ENCODE assay signal across 25 mouse cellular contexts in genomic region chr7:48900408-48901167, GRCm38 (mm10). TPM values are rescaled to one million over a fixed set of nuclear protein-coding genes. Genes with fewer than 3 reads are reported as not detected.
DNase-seq lines count a peak whose midpoint lies in the region; ATAC-seq and TF ChIP-seq lines count a peak whose summit lies in the region.
"Had no signal": no experiment of that assay in that cellular context is flagged by ENCODE, and none has a peak within 500 bp of the region (broad histone marks: within the 10 kb centered on the region; RNA-seq: fewer than 3 reads in every experiment).

No protein-coding gene starts in this region.

- H3ac ChIP-seq in C2C12 (ENCODE audit: control insufficient read depth, insufficient read length, low read depth) = peak overlapping the region; percentile 8

- no peak for DNase-seq in lung, adult 2 months
- peak; percentile 37 for DNase-seq in A20 (ENCODE audit: low read depth, low spot score)
- peak; percentile 43 for DNase-seq in induced T-regulatory cell, adult 2 months (ENCODE audit: low read depth)
- DNase-seq in spleen, postnatal 4 days (ENCODE audit: low spot score in 2 of 2) = no peak
- DNase-seq in gastrocnemius, postnatal 14 days = no peak
- DNase-seq: adrenal gland, adult 2 months; cerebellum, adult 11-12 months; cerebellum, postnatal 14 days; forebrain, postnatal 0 days; kidney, adult 8-10 months; kidney, postnatal 10 days; liver; lung, postnatal 36 days had no signal

- WGBS in lung, embryonic 15.5 days = 61% methylated on average over 8 of the region's 8 CpGs
- WGBS in lung, adult 2 months = 68% methylated on average over 8 of the region's 8 CpGs

- H3K27ac ChIP-seq in lung, embryonic 15.5 days = peak overlapping the region; percentile 11; the same call in 1 of the 2 replicates
- H3K27ac ChIP-seq: forebrain, embryonic 10.5 days; hindbrain, embryonic 13.5 days; intestine, embryonic 15.5 days; left cerebral cortex, adult 2 months; liver, embryonic 15.5 days; neural tube, embryonic 15.5 days; stomach, postnatal 0 days had no signal

- peaks cover 7% of the 10 kb centered on the region for H3K4me1 ChIP-seq in lung, embryonic 15.5 days
- H3K4me1 ChIP-seq in lung, adult 2 months (ENCODE audit: control insufficient read depth, insufficient read depth, low read length) = peaks cover 14% of the 10 kb centered on the region; the same call in 1 of the 2 replicates
- H3K4me1 ChIP-seq: intestine, embryonic 15.5 days; liver, embryonic 15.5 days had no signal

- H3K9me3 ChIP-seq in lung, embryonic 15.5 days = no peaks in the 10 kb centered on the region
- H3K9me3 ChIP-seq: forebrain, embryonic 10.5 days; hindbrain, embryonic 13.5 days; intestine, embryonic 15.5 days; liver, embryonic 15.5 days; neural tube, embryonic 15.5 days had no signal

- H3K79me2 ChIP-seq in C2C12 (ENCODE audit: control insufficient read depth, insufficient read depth) = no peaks in the 10 kb centered on the region

- H3K27me3 ChIP-seq in lung, embryonic 15.5 days = no peaks in the 10 kb centered on the region
- H3K27me3 ChIP-seq in C2C12 (ENCODE audit: control insufficient read depth, insufficient read depth, insufficient read length) = no peaks in the 10 kb centered on the region
- H3K27me3 ChIP-seq: intestine, embryonic 15.5 days had no signal

- no peak for TF ChIP-seq POLR2A in lung, adult 2 months (IDR thresholded peaks at IDR 0.05; ENCODE audit: borderline replicate concordance, extremely low read depth, low read depth, low read length)

- no peak overlapping the region for H3K4me2 ChIP-seq in lung, embryonic 15.5 days
- H3K4me2 ChIP-seq: hindbrain, embryonic 13.5 days; intestine, embryonic 15.5 days; liver, embryonic 15.5 days; midbrain, embryonic 11.5 days; neural tube, embryonic 15.5 days had no signal

- H3K9ac ChIP-seq in lung, embryonic 15.5 days = no peak overlapping the region
- H3K9ac ChIP-seq: forebrain, postnatal 0 days; hindbrain, embryonic 13.5 days; intestine, embryonic 15.5 days; liver, embryonic 15.5 days; neural tube, embryonic 15.5 days had no signal

- H3K4me3 ChIP-seq in lung, embryonic 15.5 days = no peak overlapping the region
- H3K4me3 ChIP-seq in lung, adult 2 months (replicated peaks; ENCODE audit: extremely low read depth, low read depth, low read length) = no peak overlapping the region
- no peak overlapping the region for H3K4me3 ChIP-seq in C2C12 (ENCODE audit: insufficient read depth, poor library complexity, severe bottlenecking)
- H3K4me3 ChIP-seq: forebrain, embryonic 10.5 days; hindbrain, embryonic 13.5 days; intestine, embryonic 15.5 days; left cerebral cortex, adult 2 months; liver, embryonic 15.5 days; neural tube, embryonic 15.5 days had no signal

- intact Hi-C loops in gastrocnemius, postnatal 14 days (cut with DNase I; ENCODE audit: low total_unique reads) = no loop called here

- ATAC-seq in lung, embryonic 15.5 days (ENCODE audit: borderline replicate concordance, extremely low read depth, low FRiP score, low TSS enrichment) = no peak
- ATAC-seq: forebrain, postnatal 0 days; intestine, embryonic 15.5 days had no signal

- H3K79me3 ChIP-seq in C2C12 (ENCODE audit: low read depth) = no peaks in the 10 kb centered on the region

- H3K36me3 ChIP-seq in lung, embryonic 15.5 days = no peaks in the 10 kb centered on the region
- H3K36me3 ChIP-seq in C2C12 (ENCODE audit: control insufficient read depth, insufficient read depth) = no peaks in the 10 kb centered on the region
- H3K36me3 ChIP-seq: forebrain, embryonic 10.5 days; hindbrain, embryonic 13.5 days; intestine, embryonic 15.5 days; liver, embryonic 15.5 days; neural tube, embryonic 15.5 days had no signal

- no peak for TF ChIP-seq CTCF in lung, adult 2 months (IDR thresholded peaks at IDR 0.05; ENCODE audit: insufficient read depth, low read length)
- TF ChIP-seq CTCF in C2C12 (IDR thresholded peaks at IDR 0.05; ENCODE audit: control insufficient read depth, insufficient read depth, insufficient read length) = no peak

TF ChIP-seq in C2C12, 6 proteins besides CTCF, POLR2A, EP300 and RAD21:
- TF ChIP-seq MYOD1 (IDR thresholded peaks at IDR 0.05; ENCODE audit: control insufficient read depth, insufficient read length, low read depth) (no peak), CEBPB (IDR thresholded peaks at IDR 0.05; ENCODE audit: low read depth) (no peak), USF1 (IDR thresholded peaks at IDR 0.05; ENCODE audit: low read depth) (no peak), MYOG (IDR thresholded peaks at IDR 0.05; ENCODE audit: control insufficient read depth, extremely low read depth, insufficient read length) (no peak), MAX (IDR thresholded peaks at IDR 0.05) (no peak), FOSL1 (IDR thresholded peaks at IDR 0.05; ENCODE audit: insufficient read depth, low read length, poor library complexity, severe bottlenecking) (no peak)

RNA-seq across cellular contexts. Expression of gene Nav2, which starts 7.9 kb away (rescaled TPM):
- 22.4 and 27.6 TPM in 2 replicates for polyA plus RNA-seq in lung, embryonic 15.5 days (2015; fragmentation: Nextera tagmentation; extraction: Ambion mirVana)
- 23.9 and 33.9 TPM in 2 replicates for polyA plus RNA-seq in lung, adult 2 months (2012; rRNA removed)
- 4.7 TPM for polyA plus RNA-seq in C2C12 (2012; fragmentation: generic; extraction: Trizol)
- total RNA-seq in gastrocnemius, postnatal 14 days (2021) = 10 to 100 TPM; 26.2 to 39.3 TPM

RNA-seq across cellular contexts. Expression of gene E2f8, which starts 19.2 kb away (rescaled TPM):
- polyA plus RNA-seq in lung, embryonic 15.5 days (2015; fragmentation: Nextera tagmentation; extraction: Ambion mirVana) = 21.0 and 23.3 TPM in 2 replicates
- 0.41 and 0.90 TPM in 2 replicates for polyA plus RNA-seq in lung, adult 2 months (2012; rRNA removed)
- polyA plus RNA-seq in C2C12 (2012; fragmentation: generic; extraction: Trizol) = 28.2 TPM
- 1 to 10 TPM; 1.6 to 2.0 TPM for total RNA-seq in gastrocnemius, postnatal 14 days (2021)

RNA-seq across cellular contexts. Expression of gene Csrp3, which starts 52.8 kb away (rescaled TPM):
- polyA plus RNA-seq in lung, embryonic 15.5 days (2015; fragmentation: Nextera tagmentation; extraction: Ambion mirVana) = 53.5 and 83.7 TPM in 2 replicates
- 8.8 and 38.0 TPM in 2 replicates for polyA plus RNA-seq in lung, adult 2 months (2012; rRNA removed)
- polyA plus RNA-seq in C2C12 (2012; fragmentation: generic; extraction: Trizol) = 0.33 TPM
- 100 to 1,000 TPM in 1 of 2 experiments, 10 to 100 TPM in 1; 68.0 to 312 TPM for total RNA-seq in gastrocnemius, postnatal 14 days (2021)
- total RNA-seq: adrenal gland, adult 2 months; forebrain, postnatal 0 days; layer of hippocampus, postnatal 10 days; left cerebral cortex, adult 2 months; left cerebral cortex, postnatal 36 days had no signal
- polyA plus RNA-seq: adrenal gland, adult 2 months; forebrain, embryonic 10.5 days; forebrain, postnatal 0 days; midbrain, embryonic 11.5 days had no signal

Comparison
In these comparisons a context has a peak if more than half of its experiments do, and no peak if none do; other contexts are left out.
1. RNA of gene E2f8, which starts 19.2 kb away (polyA plus RNA-seq): 28.2 TPM in C2C12 (single experiment) and 21.0 to 23.3 TPM in lung, embryonic 15.5 days; 0.41 to 0.90 TPM in lung, adult 2 months; every median in the first group is over 10 times any median in the second.
2. DNase-seq: peak in A20 (single experiment) and induced T-regulatory cell, adult 2 months (single experiment); none in lung, adult 2 months (single experiment), spleen, postnatal 4 days (0 of 2) and gastrocnemius, postnatal 14 days (single experiment).